Mouse (Mus musculus): ENCODE measurements at regions not wholly inside any gene's neighbourhood (a gene's known extent, or its start where the extent isn't known, plus 50 kb on each side); places are given as distances from the start of the nearest gene placed in this dataset.

GRCm38 (mm10) chr5:111506821-111507220 lies 89.7 kb downstream of the Mn1 start:
- H3K9me3 ChIP-seq (ENCODE audit: low read length): no peaks in the 10 kb centered on the region
- peaks cover 39% of the 10 kb centered on the region for H3K4me1 ChIP-seq (ENCODE audit: insufficient read depth, low read length)
- H3K36me3 ChIP-seq (ENCODE audit: insufficient read depth, low read length): no peaks in the 10 kb centered on the region
- ATAC-seq (ENCODE audit: low FRiP score, low TSS enrichment): no peak
- H3K27me3 ChIP-seq (ENCODE audit: insufficient read depth, low read length): peaks cover 39% of the 10 kb centered on the region
- 46% methylated on average over 6 of the region's 6 CpGs for WGBS
- peak overlapping the region; percentile 6; the same call in 1 of the 2 replicates for H3K27ac ChIP-seq (ENCODE audit: low read length)
- no peak overlapping the region for H3K9ac ChIP-seq (replicated peaks; ENCODE audit: low read length)
- no peak overlapping the region for H3K4me3 ChIP-seq (ENCODE audit: low read length)
- H3K4me2 ChIP-seq (replicated peaks; ENCODE audit: low read depth, low read length): no peak overlapping the region

GRCm38 (mm10) chr5:111507332-111507731 lies 90.2 kb downstream of the Mn1 start:
- no peak overlapping the region for H3K4me2 ChIP-seq (replicated peaks; ENCODE audit: low read depth, low read length)
- no peaks in the 10 kb centered on the region for H3K36me3 ChIP-seq (ENCODE audit: insufficient read depth, low read length)
- WGBS: 94% methylated on average over 2 of the region's 2 CpGs
- H3K9me3 ChIP-seq (ENCODE audit: low read length): no peaks in the 10 kb centered on the region
- no peak overlapping the region for H3K9ac ChIP-seq (replicated peaks; ENCODE audit: low read length)
- ATAC-seq (ENCODE audit: low FRiP score, low TSS enrichment): no peak
- H3K27ac ChIP-seq (ENCODE audit: low read length): no peak overlapping the region; the same call in 1 of the 2 replicates
- H3K4me3 ChIP-seq (ENCODE audit: low read length): no peak overlapping the region
- peaks cover 44% of the 10 kb centered on the region for H3K4me1 ChIP-seq (ENCODE audit: insufficient read depth, low read length)
- peaks cover 38% of the 10 kb centered on the region for H3K27me3 ChIP-seq (ENCODE audit: insufficient read depth, low read length)

GRCm38 (mm10) chr5:111509014-111509561 lies 91.9 kb downstream of the Mn1 start:
- H3K9ac ChIP-seq (replicated peaks; ENCODE audit: low read length): no peak overlapping the region
- H3K27me3 ChIP-seq (ENCODE audit: insufficient read depth, low read length): peaks cover 35% of the 10 kb centered on the region
- peak; percentile 59 for ATAC-seq (ENCODE audit: low FRiP score, low TSS enrichment)
- H3K9me3 ChIP-seq (ENCODE audit: low read length): no peaks in the 10 kb centered on the region
- H3K36me3 ChIP-seq (ENCODE audit: insufficient read depth, low read length): no peaks in the 10 kb centered on the region
- H3K27ac ChIP-seq (ENCODE audit: low read length): peak overlapping the region; percentile 73
- 3% methylated on average over 21 of the region's 21 CpGs for WGBS
- peak overlapping the region; percentile 15; the same call in 1 of the 2 replicates for H3K4me3 ChIP-seq (ENCODE audit: low read length)
- peaks cover 46% of the 10 kb centered on the region for H3K4me1 ChIP-seq (ENCODE audit: insufficient read depth, low read length)
- H3K4me2 ChIP-seq (replicated peaks; ENCODE audit: low read depth, low read length): peak overlapping the region; percentile 42

- Histone ChIP-seq H3K4me2 (replicated peaks; ENCODE audit: low read depth, low read length) (peak overlapping the region; percentile 42; the same call in 1 of the 2 replicates), H3K4me3 (ENCODE audit: low read length) (0 out of 2 replicates have a peak overlapping the region, but pooled peaks have one; percentile 15), H3K27ac (ENCODE audit: low read length) (peak overlapping the region; percentile 39), H3K36me3 (ENCODE audit: insufficient read depth, low read length) (no peaks in the 10 kb centered on the region), H3K4me1 (ENCODE audit: insufficient read depth, low read length) (peaks cover 46% of the 10 kb centered on the region), H3K27me3 (ENCODE audit: insufficient read depth, low read length) (peaks cover 30% of the 10 kb centered on the region; the same call in 1 of the 2 replicates), H3K9me3 (ENCODE audit: low read length) (no peaks in the 10 kb centered on the region), H3K9ac (replicated peaks; ENCODE audit: low read length) (no peak overlapping the region)
- ATAC-seq (ENCODE audit: low FRiP score, low TSS enrichment): no peak; the same call in 1 of the 2 replicates
- 12% methylated on average over 9 of the region's 9 CpGs for WGBS
Observed at GRCm38 (mm10) chr5:111509575-111510057, 92.5 kb downstream of the Mn1 start.

GRCm38 (mm10) chr5:111510183-111510878 lies 93.2 kb downstream of the Mn1 start:
- 0 out of 2 replicates have a peak overlapping the region, but pooled peaks have one; percentile 3 for H3K27ac ChIP-seq (ENCODE audit: low read length)
- no peak overlapping the region for H3K4me3 ChIP-seq (ENCODE audit: low read length)
- ATAC-seq (ENCODE audit: low FRiP score, low TSS enrichment): no peak
- peaks cover 26% of the 10 kb centered on the region; the same call in 1 of the 2 replicates for H3K27me3 ChIP-seq (ENCODE audit: insufficient read depth, low read length)
- WGBS: 66% methylated on average over 5 of the region's 5 CpGs
- H3K4me2 ChIP-seq (replicated peaks; ENCODE audit: low read depth, low read length): no peak overlapping the region
- no peaks in the 10 kb centered on the region for H3K9me3 ChIP-seq (ENCODE audit: low read length)
- peaks cover 46% of the 10 kb centered on the region for H3K4me1 ChIP-seq (ENCODE audit: insufficient read depth, low read length)
- no peak overlapping the region for H3K9ac ChIP-seq (replicated peaks; ENCODE audit: low read length)
- no peaks in the 10 kb centered on the region for H3K36me3 ChIP-seq (ENCODE audit: insufficient read depth, low read length)

GRCm38 (mm10) chr5:111510879-111511231 lies 93.7 kb downstream of the Mn1 start:
- H3K27ac ChIP-seq (ENCODE audit: low read length): no peak overlapping the region
- no peak overlapping the region for H3K4me3 ChIP-seq (ENCODE audit: low read length)
- peaks cover 26% of the 10 kb centered on the region; the same call in 1 of the 2 replicates for H3K27me3 ChIP-seq (ENCODE audit: insufficient read depth, low read length)
- no peak for ATAC-seq (ENCODE audit: low FRiP score, low TSS enrichment)
- no peaks in the 10 kb centered on the region for H3K9me3 ChIP-seq (ENCODE audit: low read length)
- no peaks in the 10 kb centered on the region for H3K36me3 ChIP-seq (ENCODE audit: insufficient read depth, low read length)
- no peak overlapping the region for H3K9ac ChIP-seq (replicated peaks; ENCODE audit: low read length)
- H3K4me2 ChIP-seq (replicated peaks; ENCODE audit: low read depth, low read length): no peak overlapping the region
- WGBS: 52% methylated on average over 6 of the region's 6 CpGs
- H3K4me1 ChIP-seq (ENCODE audit: insufficient read depth, low read length): peaks cover 46% of the 10 kb centered on the region

GRCm38 (mm10) chr5:111511982-111512381 lies 94.8 kb downstream of the Mn1 start:
- 12% methylated on average over 10 of the region's 10 CpGs for WGBS
- Histone ChIP-seq H3K36me3 (ENCODE audit: insufficient read depth, low read length) (no peaks in the 10 kb centered on the region), H3K9me3 (ENCODE audit: low read length) (no peaks in the 10 kb centered on the region), H3K4me2 (replicated peaks; ENCODE audit: low read depth, low read length) (no peak overlapping the region), H3K4me3 (ENCODE audit: low read length) (no peak overlapping the region), H3K27me3 (ENCODE audit: insufficient read depth, low read length) (peaks cover 26% of the 10 kb centered on the region; the same call in 1 of the 2 replicates), H3K9ac (replicated peaks; ENCODE audit: low read length) (no peak overlapping the region), H3K4me1 (ENCODE audit: insufficient read depth, low read length) (peaks cover 34% of the 10 kb centered on the region), H3K27ac (ENCODE audit: low read length) (no peak overlapping the region)
- no peak for ATAC-seq (ENCODE audit: low FRiP score, low TSS enrichment)

- no peaks in the 10 kb centered on the region for H3K36me3 ChIP-seq (ENCODE audit: insufficient read depth, low read length)
- no peak overlapping the region for H3K9ac ChIP-seq (replicated peaks; ENCODE audit: low read length)
- peaks cover 25% of the 10 kb centered on the region for H3K4me1 ChIP-seq (ENCODE audit: insufficient read depth, low read length)
- peaks cover 19% of the 10 kb centered on the region; the same call in 1 of the 2 replicates for H3K27me3 ChIP-seq (ENCODE audit: insufficient read depth, low read length)
- 72% methylated on average over 6 of the region's 6 CpGs for WGBS
- ATAC-seq (ENCODE audit: low FRiP score, low TSS enrichment): no peak
- no peaks in the 10 kb centered on the region for H3K9me3 ChIP-seq (ENCODE audit: low read length)
- H3K4me3 ChIP-seq (ENCODE audit: low read length): no peak overlapping the region
- H3K27ac ChIP-seq (ENCODE audit: low read length): no peak overlapping the region
- H3K4me2 ChIP-seq (replicated peaks; ENCODE audit: low read depth, low read length): no peak overlapping the region
Observed at GRCm38 (mm10) chr5:111513976-111514375, 96.8 kb downstream of the Mn1 start.

GRCm38 (mm10) chr5:111519059-111519458 lies 101.9 kb downstream of the Mn1 start:
- 65% methylated on average over 3 of the region's 3 CpGs for WGBS
- H3K27me3 ChIP-seq (ENCODE audit: insufficient read depth, low read length): peaks cover 5% of the 10 kb centered on the region; the same call in 1 of the 2 replicates
- H3K36me3 ChIP-seq (ENCODE audit: insufficient read depth, low read length): no peaks in the 10 kb centered on the region
- no peak for ATAC-seq (ENCODE audit: low FRiP score, low TSS enrichment)
- no peak overlapping the region for H3K4me2 ChIP-seq (replicated peaks; ENCODE audit: low read depth, low read length)
- H3K27ac ChIP-seq (ENCODE audit: low read length): no peak overlapping the region
- H3K4me3 ChIP-seq (ENCODE audit: low read length): no peak overlapping the region
- no peaks in the 10 kb centered on the region for H3K9me3 ChIP-seq (ENCODE audit: low read length)
- H3K4me1 ChIP-seq (ENCODE audit: insufficient read depth, low read length): peaks cover 4% of the 10 kb centered on the region; the same call in 1 of the 2 replicates
- H3K9ac ChIP-seq (replicated peaks; ENCODE audit: low read length): no peak overlapping the region
